Mouse (Mus musculus): ENCODE measurements around the gene Med12l. TPM values are rescaled to one million over a fixed set of nuclear protein-coding genes. Genes with fewer than 3 reads are reported as not detected.

Gene Med12l
- polyA plus RNA-seq, 1 experiment from 2014 or later, result 1.4 TPM

GRCm38 (mm10) chr3:58989374-58989773, 16.3 kb upstream of the Med12l start:
- H3K27ac ChIP-seq (ENCODE audit: low read length), result no peak overlapping the region
- no peaks in the 10 kb centered on the region for H3K27me3 ChIP-seq (ENCODE audit: control insufficient read depth, insufficient read depth, low read depth, low read length)
- no peaks in the 10 kb centered on the region for H3K4me1 ChIP-seq (replicated peaks; ENCODE audit: control insufficient read depth, insufficient read depth, low read length)
- H3K9ac ChIP-seq (ENCODE audit: low read length), result no peak overlapping the region
- H3K36me3 ChIP-seq (ENCODE audit: control insufficient read depth, insufficient read depth, low read length), result no peaks in the 10 kb centered on the region
- WGBS, result 46% methylated on average over 3 of the region's 3 CpGs
- no peak overlapping the region for H3K4me3 ChIP-seq (ENCODE audit: low read length)
- H3K4me2 ChIP-seq (ENCODE audit: low read depth, low read length), result no peak overlapping the region
- no peak for ATAC-seq (ENCODE audit: low read depth)
- H3K9me3 ChIP-seq (ENCODE audit: control insufficient read depth, low read length), result no peaks in the 10 kb centered on the region

GRCm38 (mm10) chr3:58990556-58990955, 15.1 kb upstream of the Med12l start:
- Histone ChIP-seq H3K4me2 (ENCODE audit: low read depth, low read length) (no peak overlapping the region), H3K9ac (ENCODE audit: low read length) (no peak overlapping the region), H3K36me3 (ENCODE audit: control insufficient read depth, insufficient read depth, low read length) (no peaks in the 10 kb centered on the region), H3K4me3 (ENCODE audit: low read length) (no peak overlapping the region), H3K27me3 (ENCODE audit: control insufficient read depth, insufficient read depth, low read depth, low read length) (no peaks in the 10 kb centered on the region), H3K27ac (ENCODE audit: low read length) (no peak overlapping the region), H3K9me3 (ENCODE audit: control insufficient read depth, low read length) (no peaks in the 10 kb centered on the region), H3K4me1 (replicated peaks; ENCODE audit: control insufficient read depth, insufficient read depth, low read length) (no peaks in the 10 kb centered on the region)
- no peak for ATAC-seq (ENCODE audit: low read depth)
- WGBS, result 42% methylated on average over 3 of the region's 3 CpGs

DNA sequence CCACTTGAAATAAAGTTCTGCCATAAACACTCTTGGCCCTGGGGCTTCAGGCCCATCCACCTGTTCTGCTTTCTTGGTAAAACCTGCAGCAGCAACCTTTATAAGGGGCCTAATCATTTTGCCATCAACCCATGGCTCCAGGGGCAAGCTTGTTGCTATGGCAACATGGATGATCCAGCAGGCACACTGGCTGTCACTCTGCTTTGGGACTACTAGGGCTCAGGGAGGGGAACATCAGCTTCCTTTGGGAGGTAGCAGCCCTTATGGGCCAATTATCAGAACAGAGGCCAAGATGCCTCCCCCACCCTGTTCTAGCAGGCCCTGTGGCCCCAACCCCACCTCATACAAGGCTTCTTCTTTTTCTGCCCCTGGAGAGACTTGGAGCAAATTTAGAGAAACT, 13.5 kb upstream of the Med12l start:
- no peak for ATAC-seq (ENCODE audit: low read depth)
- H3K27me3 ChIP-seq (ENCODE audit: control insufficient read depth, insufficient read depth, low read depth, low read length), result no peaks in the 10 kb centered on the region
- no peak overlapping the region for H3K27ac ChIP-seq (ENCODE audit: low read length)
- no peaks in the 10 kb centered on the region for H3K36me3 ChIP-seq (ENCODE audit: control insufficient read depth, insufficient read depth, low read length)
- no peak overlapping the region for H3K4me2 ChIP-seq (ENCODE audit: low read depth, low read length)
- no peak overlapping the region for H3K4me3 ChIP-seq (ENCODE audit: low read length)
- H3K4me1 ChIP-seq (replicated peaks; ENCODE audit: control insufficient read depth, insufficient read depth, low read length), result no peaks in the 10 kb centered on the region
- no peak overlapping the region for H3K9ac ChIP-seq (ENCODE audit: low read length)
- no peaks in the 10 kb centered on the region for H3K9me3 ChIP-seq (ENCODE audit: control insufficient read depth, low read length)

DNA sequence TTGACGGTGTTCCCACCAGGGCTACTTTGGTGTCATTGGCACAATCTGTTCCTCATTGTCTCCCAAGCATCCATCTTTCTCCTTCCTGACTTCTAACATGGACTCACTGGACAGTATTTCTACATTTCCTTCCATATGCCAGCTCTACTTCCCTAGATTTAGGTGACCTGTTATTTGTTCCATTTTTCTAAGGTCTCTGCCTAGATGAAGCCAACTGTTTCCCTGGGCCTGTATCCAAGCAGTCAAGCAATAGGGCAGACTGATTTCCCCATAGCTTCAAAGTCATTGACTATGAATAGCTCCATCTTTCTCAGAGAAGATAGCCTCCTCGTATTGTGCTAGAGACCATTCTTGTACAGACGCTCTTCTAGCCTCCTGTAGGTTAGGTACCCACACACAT, 12.0 kb upstream of the Med12l start:
- Histone ChIP-seq H3K4me3 (ENCODE audit: low read length) (no peak overlapping the region), H3K36me3 (ENCODE audit: control insufficient read depth, insufficient read depth, low read length) (no peaks in the 10 kb centered on the region), H3K27me3 (ENCODE audit: control insufficient read depth, insufficient read depth, low read depth, low read length) (no peaks in the 10 kb centered on the region), H3K9ac (ENCODE audit: low read length) (no peak overlapping the region), H3K4me1 (replicated peaks; ENCODE audit: control insufficient read depth, insufficient read depth, low read length) (no peaks in the 10 kb centered on the region), H3K27ac (ENCODE audit: low read length) (no peak overlapping the region), H3K9me3 (ENCODE audit: control insufficient read depth, low read length) (no peaks in the 10 kb centered on the region), H3K4me2 (ENCODE audit: low read depth, low read length) (no peak overlapping the region)
- 75% methylated on average over 3 of the region's 3 CpGs for WGBS
- ATAC-seq (ENCODE audit: low read depth), result no peak

DNA sequence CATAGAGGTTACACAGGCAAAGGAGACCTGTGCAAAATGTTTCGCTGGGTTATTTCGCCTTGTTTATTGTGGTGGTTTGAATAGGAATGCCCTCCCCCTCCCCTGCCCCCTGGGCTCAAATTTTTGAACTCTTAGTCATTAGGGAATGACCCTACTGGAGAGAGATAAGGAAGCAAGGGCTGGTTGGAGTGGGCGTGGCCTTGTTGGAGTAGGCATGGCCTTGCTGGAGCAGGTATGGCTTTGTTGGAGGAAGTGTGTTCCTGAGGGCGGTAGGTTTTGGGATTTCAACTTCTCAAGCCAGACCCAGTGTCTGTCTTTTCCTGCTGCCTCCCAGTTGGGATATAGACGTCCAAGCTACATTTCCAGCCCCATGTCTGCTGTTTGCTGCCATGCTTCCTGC, 1.9 kb upstream of the Med12l start:
- no peak overlapping the region for H3K9ac ChIP-seq (ENCODE audit: low read length)
- WGBS, result 71% methylated on average over 5 of the region's 5 CpGs

DNA sequence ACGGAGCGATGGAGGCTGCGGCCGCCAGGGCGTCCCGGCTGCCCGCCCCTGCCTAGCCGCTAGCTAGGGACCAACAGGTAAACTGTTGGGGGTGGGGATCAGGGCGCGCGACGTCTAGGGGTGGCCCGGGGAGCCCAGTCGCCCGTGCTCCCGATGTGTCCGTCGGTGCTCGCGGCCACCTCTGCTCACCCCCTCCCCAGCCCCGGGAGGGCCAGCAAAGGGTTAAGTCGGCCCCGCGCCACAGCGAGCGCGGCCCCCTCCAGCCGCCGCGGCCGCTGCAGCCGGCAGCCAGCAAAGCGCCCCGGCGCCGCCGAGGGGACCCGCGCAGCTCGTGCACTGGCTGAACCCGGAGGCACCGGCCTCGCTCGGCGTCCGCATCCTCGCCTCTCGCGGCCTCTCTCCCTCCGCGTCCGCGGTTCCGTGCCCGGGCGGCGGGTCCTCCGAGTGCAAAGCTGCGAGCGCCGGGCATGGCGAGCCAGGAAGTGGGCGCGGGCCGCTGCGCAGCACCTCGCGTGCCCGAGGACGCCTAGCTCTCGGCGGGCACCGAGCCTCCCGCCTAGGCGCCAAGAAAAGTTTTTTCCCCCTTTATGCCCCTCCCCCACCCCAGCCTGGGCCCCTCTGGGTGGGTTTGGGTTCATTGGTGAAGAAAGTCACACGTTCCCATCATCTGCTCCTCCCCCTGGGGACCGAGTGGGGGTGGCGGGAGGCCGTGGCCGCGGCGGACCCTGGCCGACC, 538 bp downstream of the Med12l start:
- Histone ChIP-seq H3K4me2 (ENCODE audit: low read depth, low read length) (peak overlapping the region; percentile 88), H3K9me3 (ENCODE audit: control insufficient read depth, low read length) (no peaks in the 10 kb centered on the region), H3K27ac (ENCODE audit: low read length) (peak overlapping the region; percentile 81), H3K9ac (ENCODE audit: low read length) (peak overlapping the region; percentile 68), H3K4me1 (replicated peaks; ENCODE audit: control insufficient read depth, insufficient read depth, low read length) (0 out of 2 replicates have a peak, but pooled peaks cover 5% of the 10 kb centered on the region), H3K36me3 (ENCODE audit: control insufficient read depth, insufficient read depth, low read length) (no peaks in the 10 kb centered on the region), H3K27me3 (ENCODE audit: control insufficient read depth, insufficient read depth, low read depth, low read length) (peaks cover 28% of the 10 kb centered on the region), H3K4me3 (ENCODE audit: low read length) (peak overlapping the region; percentile 76)
- ATAC-seq (ENCODE audit: low read depth), result peak; percentile 71
- under 1% methylated on average over 82 of the region's 83 CpGs for WGBS

More for the DNA sequence above, 1.9 kb upstream of the Med12l start:
- H3K27me3 ChIP-seq (ENCODE audit: control insufficient read depth, insufficient read depth, low read depth, low read length), result peaks cover 22% of the 10 kb centered on the region
- no peaks in the 10 kb centered on the region for H3K36me3 ChIP-seq (ENCODE audit: control insufficient read depth, insufficient read depth, low read length)
- no peak overlapping the region for H3K4me2 ChIP-seq (ENCODE audit: low read depth, low read length)
- no peaks in the 10 kb centered on the region for H3K9me3 ChIP-seq (ENCODE audit: control insufficient read depth, low read length)
- no peak overlapping the region for H3K27ac ChIP-seq (ENCODE audit: low read length)
- H3K4me3 ChIP-seq (ENCODE audit: low read length), result no peak overlapping the region
- 0 out of 2 replicates have a peak, but pooled peaks cover 5% of the 10 kb centered on the region for H3K4me1 ChIP-seq (replicated peaks; ENCODE audit: control insufficient read depth, insufficient read depth, low read length)
- no peak for ATAC-seq (ENCODE audit: low read depth)

DNA sequence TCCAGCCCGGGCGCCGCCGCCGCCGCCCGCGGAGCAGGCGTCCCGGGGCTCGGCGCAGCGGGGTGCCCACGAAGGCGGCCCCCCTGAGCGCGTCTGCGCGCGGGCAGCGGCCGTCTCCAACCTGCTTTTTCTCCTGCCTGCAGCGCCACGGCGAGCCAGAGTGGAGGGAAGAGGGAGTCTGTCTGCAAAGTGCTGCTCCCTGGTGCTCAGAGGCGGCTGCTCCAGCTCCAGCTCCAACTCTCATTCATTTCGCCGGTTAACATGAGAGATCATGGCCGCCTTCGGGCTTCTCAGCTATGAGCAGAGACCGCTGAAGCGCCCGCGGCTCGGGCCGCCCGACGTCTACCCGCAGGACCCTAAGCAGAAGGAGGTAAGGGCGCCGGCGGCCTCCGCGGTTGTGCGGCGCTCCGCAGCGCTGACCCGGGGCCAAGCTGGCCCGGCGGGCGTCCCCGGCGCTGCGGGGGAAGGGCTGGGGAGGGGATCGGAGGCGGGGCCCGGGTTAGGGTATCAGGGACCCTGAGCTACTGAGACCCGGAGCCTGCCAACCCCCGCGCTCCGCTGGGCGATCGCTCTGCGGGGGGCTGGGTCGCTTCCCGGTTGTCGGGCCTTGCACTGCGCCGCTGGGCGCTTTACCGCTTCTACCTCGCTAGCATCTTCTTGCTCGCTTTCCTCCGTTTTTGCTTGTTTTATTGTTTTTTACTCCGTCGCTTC, 1.3 kb downstream of the Med12l start:
- under 1% methylated on average over 51 of the region's 77 CpGs for WGBS
- H3K9ac ChIP-seq (ENCODE audit: low read length), result peak overlapping the region; percentile 68

DNA sequence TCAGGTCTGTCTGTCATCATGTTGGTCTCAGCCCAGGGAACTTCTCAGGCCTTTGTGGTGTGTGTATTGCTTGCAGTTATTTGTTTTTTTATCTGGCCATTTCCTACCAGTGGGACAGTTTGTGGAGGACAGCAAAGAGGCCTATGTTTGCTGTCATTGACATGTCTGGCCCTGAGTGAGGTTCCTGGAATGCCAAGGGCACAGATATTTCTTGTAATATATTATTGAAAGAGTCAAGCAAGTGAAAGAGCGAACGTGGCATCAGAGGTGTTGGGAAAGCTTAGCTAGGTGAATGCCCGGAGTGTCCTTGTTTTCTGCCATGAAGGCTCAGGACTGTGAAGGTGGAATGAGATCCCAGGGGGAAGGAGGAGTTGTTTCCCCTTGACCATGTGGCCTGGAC, 4.7 kb downstream of the Med12l start:
- Histone ChIP-seq H3K9me3 (ENCODE audit: control insufficient read depth, low read length) (no peaks in the 10 kb centered on the region), H3K4me2 (ENCODE audit: low read depth, low read length) (no peak overlapping the region), H3K36me3 (ENCODE audit: control insufficient read depth, insufficient read depth, low read length) (no peaks in the 10 kb centered on the region), H3K27me3 (ENCODE audit: control insufficient read depth, insufficient read depth, low read depth, low read length) (peaks cover 22% of the 10 kb centered on the region), H3K27ac (ENCODE audit: low read length) (no peak overlapping the region), H3K4me1 (replicated peaks; ENCODE audit: control insufficient read depth, insufficient read depth, low read length) (0 out of 2 replicates have a peak, but pooled peaks cover 3% of the 10 kb centered on the region), H3K4me3 (ENCODE audit: low read length) (no peak overlapping the region), H3K9ac (ENCODE audit: low read length) (no peak overlapping the region)
- ATAC-seq (ENCODE audit: low read depth), result no peak
- WGBS, result 78% methylated on average over 3 of the region's 3 CpGs

More for the DNA sequence above, 1.3 kb downstream of the Med12l start:
- ATAC-seq (ENCODE audit: low read depth), result peak; percentile 85
- Histone ChIP-seq H3K27me3 (ENCODE audit: control insufficient read depth, insufficient read depth, low read depth, low read length) (peaks cover 28% of the 10 kb centered on the region), H3K4me3 (ENCODE audit: low read length) (peak overlapping the region; percentile 76), H3K9me3 (ENCODE audit: control insufficient read depth, low read length) (no peaks in the 10 kb centered on the region), H3K4me2 (ENCODE audit: low read depth, low read length) (peak overlapping the region; percentile 88), H3K27ac (ENCODE audit: low read length) (peak overlapping the region; percentile 81), H3K36me3 (ENCODE audit: control insufficient read depth, insufficient read depth, low read length) (no peaks in the 10 kb centered on the region), H3K4me1 (replicated peaks; ENCODE audit: control insufficient read depth, insufficient read depth, low read length) (0 out of 2 replicates have a peak, but pooled peaks cover 5% of the 10 kb centered on the region)

DNA sequence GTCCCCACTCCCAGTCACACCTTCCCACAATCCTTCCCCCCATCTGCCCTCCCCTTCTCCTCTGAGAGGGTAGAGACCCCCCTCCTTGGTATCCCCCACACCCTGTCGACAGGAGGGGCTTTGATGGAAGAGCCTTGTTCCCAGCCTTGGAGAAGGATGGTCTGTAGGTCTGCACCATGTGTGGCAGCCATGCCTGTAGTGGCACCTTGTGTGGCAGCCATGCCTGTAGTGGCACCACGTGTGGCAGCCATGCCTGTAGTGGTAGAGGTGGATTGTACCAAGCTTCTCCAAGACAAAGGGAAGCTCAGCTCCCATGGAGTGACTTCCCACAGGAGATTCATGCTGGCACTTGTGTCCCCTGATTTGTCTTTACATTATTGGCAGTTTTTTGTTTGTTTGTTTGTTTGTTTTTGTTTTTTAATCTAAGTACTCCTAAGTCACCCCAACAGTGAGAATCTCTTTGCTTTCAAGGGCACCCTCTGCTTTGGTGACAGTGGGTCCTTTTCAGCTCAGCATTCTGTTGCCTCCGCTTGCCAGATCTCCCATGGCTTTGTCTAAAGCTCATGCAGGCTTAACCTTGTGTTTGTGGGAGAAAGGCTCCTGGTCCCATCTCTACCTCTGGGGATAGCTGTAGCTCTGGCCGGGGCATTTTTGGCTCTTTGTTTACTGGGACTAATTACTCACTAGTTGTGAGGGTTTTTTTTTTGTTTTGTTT, 10.2 kb downstream of the Med12l start:
- no peak overlapping the region for H3K27ac ChIP-seq (ENCODE audit: low read length)
- H3K36me3 ChIP-seq (ENCODE audit: control insufficient read depth, insufficient read depth, low read length), result no peaks in the 10 kb centered on the region
- H3K4me1 ChIP-seq (replicated peaks; ENCODE audit: control insufficient read depth, insufficient read depth, low read length), result no peaks in the 10 kb centered on the region
- no peak overlapping the region for H3K4me3 ChIP-seq (ENCODE audit: low read length)
- no peak overlapping the region for H3K9ac ChIP-seq (ENCODE audit: low read length)
- WGBS, result 66% methylated on average over 4 of the region's 4 CpGs
- no peaks in the 10 kb centered on the region for H3K9me3 ChIP-seq (ENCODE audit: control insufficient read depth, low read length)
- no peak for ATAC-seq (ENCODE audit: low read depth)
- H3K27me3 ChIP-seq (ENCODE audit: control insufficient read depth, insufficient read depth, low read depth, low read length), result no peaks in the 10 kb centered on the region
- H3K4me2 ChIP-seq (ENCODE audit: low read depth, low read length), result no peak overlapping the region

All from lung, embryonic 16.5 days (tissue).